Mouse (Mus musculus): ENCODE data around the gene Tmem138.

GRCm38 (mm10) chr19:10521926-10522325 lies 55.2 kb downstream of the Tmem138 start:
- TF ChIP-seq GATA1 (IDR thresholded peaks at IDR 0.05; ENCODE audit: low read length) (no peak), TAL1 (IDR thresholded peaks at IDR 0.05; ENCODE audit: low read length) (no peak)
